Mouse (Mus musculus) kidney, adult 2 months (tissue): ENCODE data around the gene Lfng.

Experiments used
- CTCF ChIP-seq: fragments of 200-500 bp; conservative IDR thresholded peaks from 2 replicates; pipeline ENCODE4 v1.5.1; 2011; ENCODE audit warnings: low read depth, mild to moderate bottlenecking, control low read depth, low read length, moderate library complexity, mixed read lengths; ENCODE audit not compliant: insufficient read depth, insufficient read length
- POLR2A ChIP-seq: fragments of 200-500 bp; IDR thresholded peaks from one replicate; pipeline ENCODE4 v1.6.1; 2011; ENCODE audit warnings: low read depth, low read length, control low read depth

- TF ChIP-seq CTCF (no peak), POLR2A (no peak)
These were observed 42.1 kb downstream of the Lfng start for GRCm38 (mm10) chr5:140649101-140649667.
